Mouse (Mus musculus): ENCODE data around the gene Gnat2.

Gnat2 gene

GRCm38 (mm10) chr3:108084767-108085270, 7.8 kb upstream of the Gnat2 start:
- no peak for DNase-seq (ENCODE audit: low read depth, low spot score)

- peak; percentile 77 for DNase-seq (ENCODE audit: low read depth, low spot score)
Observed at GRCm38 (mm10) chr3:108085281-108085720, 7.3 kb upstream of the Gnat2 start.

- DNase-seq (ENCODE audit: low read depth, low spot score): no peak
Observed at GRCm38 (mm10) chr3:108085721-108086469, 6.7 kb upstream of the Gnat2 start.

- no peak for DNase-seq (ENCODE audit: low read depth, low spot score)
Observed at GRCm38 (mm10) chr3:108086470-108086979, 6.1 kb upstream of the Gnat2 start, which contains the start of gene Ampd2. Gene Ampd2, minus strand, starts transcription at chr3:108086651.

- no peak for DNase-seq (ENCODE audit: low read depth, low spot score)
Observed at GRCm38 (mm10) chr3:108087329-108087728, 5.3 kb upstream of the Gnat2 start.

- DNase-seq (ENCODE audit: low read depth, low spot score): no peak
Observed at GRCm38 (mm10) chr3:108088842-108089380, 3.7 kb upstream of the Gnat2 start.

- DNase-seq (ENCODE audit: low read depth, low spot score): no peak
Observed at GRCm38 (mm10) chr3:108089916-108090315, 2.7 kb upstream of the Gnat2 start.

GRCm38 (mm10) chr3:108090561-108090960, 2.0 kb upstream of the Gnat2 start:
- no peak for DNase-seq (ENCODE audit: low read depth, low spot score)

- no peak for DNase-seq (ENCODE audit: low read depth, low spot score)
Observed at GRCm38 (mm10) chr3:108092030-108092429, 559 bp upstream of the Gnat2 start.

- DNase-seq (ENCODE audit: low read depth, low spot score): no peak
Observed at GRCm38 (mm10) chr3:108093306-108093705, 717 bp downstream of the Gnat2 start.

GRCm38 (mm10) chr3:108094146-108094545, 1.6 kb downstream of the Gnat2 start:
- DNase-seq (ENCODE audit: low read depth, low spot score): no peak

GRCm38 (mm10) chr3:108094976-108095760, 2.6 kb downstream of the Gnat2 start:
- no peak for DNase-seq (ENCODE audit: low read depth, low spot score)

GRCm38 (mm10) chr3:108096226-108096625, 3.6 kb downstream of the Gnat2 start:
- DNase-seq (ENCODE audit: low read depth, low spot score): no peak

GRCm38 (mm10) chr3:108096726-108097125, 4.1 kb downstream of the Gnat2 start:
- DNase-seq (ENCODE audit: low read depth, low spot score): no peak

- DNase-seq (ENCODE audit: low read depth, low spot score): no peak
Observed at GRCm38 (mm10) chr3:108097656-108098055, 5.1 kb downstream of the Gnat2 start.

GRCm38 (mm10) chr3:108098316-108098715, 5.7 kb downstream of the Gnat2 start:
- no peak for DNase-seq (ENCODE audit: low read depth, low spot score)

- no peak for DNase-seq (ENCODE audit: low read depth, low spot score)
Observed at GRCm38 (mm10) chr3:108101594-108101993, 9.0 kb downstream of the Gnat2 start.

GRCm38 (mm10) chr3:108102075-108102474, 9.5 kb downstream of the Gnat2 start:
- DNase-seq (ENCODE audit: low read depth, low spot score): no peak

- DNase-seq (ENCODE audit: low read depth, low spot score): no peak
Observed at GRCm38 (mm10) chr3:108105281-108105680, 12.7 kb downstream of the Gnat2 start.

GRCm38 (mm10) chr3:108111320-108111719, 18.7 kb downstream of the Gnat2 start:
- DNase-seq (ENCODE audit: low read depth, low spot score): no peak

- no peak for DNase-seq (ENCODE audit: low read depth, low spot score)
Observed at GRCm38 (mm10) chr3:108112246-108112645, 19.7 kb downstream of the Gnat2 start.

- no peak for DNase-seq (ENCODE audit: low read depth, low spot score)
Observed at GRCm38 (mm10) chr3:108112666-108113065, 20.1 kb downstream of the Gnat2 start.

All from telencephalon, adult 2 months (tissue).